Mouse (Mus musculus) midbrain, embryonic 14.5 days (tissue): ENCODE results near the gene Esrrb. TPM values are rescaled to one million over a fixed set of nuclear protein-coding genes. Genes with fewer than 3 reads are reported as not detected.
A peak's percentile ranks its signal among the peaks of the same experiment; 100 is the strongest.

ENCODE experiments used
- ATAC-seq: fragments of 200-750 bp; cut with Nextera tagmentation; 2 replicates; pipeline ENCODE4 v1.8.0; 2017; ENCODE audit warnings: moderate number of reproducible peaks, moderate library complexity; ENCODE audit not compliant: low FRiP score, low TSS enrichment
- DNase-seq: peaks from one replicate; pipeline ENCODE4 v3.0.0-alpha.2; 2015
- H3K27ac ChIP-seq: fragments of 300-500 bp; sonication (generic); replicated peaks from 2 replicates; pipeline ENCODE4 v1.5.1; 2014; ENCODE audit warnings: mild to moderate bottlenecking, low read depth, low read length, moderate library complexity
- H3K27me3 ChIP-seq: fragments of 300-500 bp; sonication (generic); 2 replicates; pipeline ENCODE4 v1.6.1; 2014; ENCODE audit warnings: low read length, control low read depth, mixed read lengths; ENCODE audit not compliant: control insufficient read depth, insufficient read depth
- H3K36me3 ChIP-seq: fragments of 300-500 bp; sonication (generic); 2 replicates; pipeline ENCODE4 v1.6.1; 2014; ENCODE audit warnings: low read length, control low read depth; ENCODE audit not compliant: control insufficient read depth, insufficient read depth
- H3K4me1 ChIP-seq: fragments of 300-500 bp; sonication (generic); 2 replicates; pipeline ENCODE4 v1.6.1; 2014; ENCODE audit warnings: mild to moderate bottlenecking, antibody characterized with exemption, low read length, control low read depth; ENCODE audit not compliant: control insufficient read depth, insufficient read depth
- H3K4me2 ChIP-seq: fragments of 300-500 bp; sonication (generic); 2 replicates; pipeline ENCODE4 v1.6.1; 2014; ENCODE audit warnings: mild to moderate bottlenecking, low read length, moderate library complexity
- H3K4me3 ChIP-seq: fragments of 300-500 bp; sonication (generic); replicated peaks from 2 replicates; pipeline ENCODE4 v1.5.1; 2014; ENCODE audit warnings: low read depth, low read length
- H3K9ac ChIP-seq: fragments of 300-500 bp; sonication (generic); replicated peaks from 2 replicates; pipeline ENCODE4 v1.6.1; 2014; ENCODE audit warnings: mild to moderate bottlenecking, low read length, moderate library complexity
- H3K9me3 ChIP-seq: fragments of 300-500 bp; sonication (generic); 2 replicates; pipeline ENCODE4 v1.6.1; 2016; ENCODE audit warnings: low read length, control low read depth, mixed read lengths; ENCODE audit not compliant: control insufficient read depth
- WGBS: fragments of 180-500 bp; shearing (Covaris S2); extraction: QIAGEN DNeasy Blood & Tissue Kit; methylation state at CpG from one replicate; pipeline ENCODE4 v1.1.7; 2014; 5-methylcytosine and 5-hydroxymethylcytosine counted together
- polyA plus RNA-seq: library from polyadenylated mRNA; unstranded; fragments of >200 nt; fragmentation: Nextera tagmentation; extraction: Ambion mirVana; gene quantifications from 2 replicates; pipeline ENCODE4 v1.2.1, GENCODE M21; 2014

Gene Esrrb
- polyA plus RNA-seq, 1 experiment from 2014 or later: 7.3 TPM

GRCm38 (mm10) chr12:86383803-86384202 lies 22.9 kb downstream of the Esrrb start:
- peak; percentile 75 for DNase-seq
- H3K4me1 ChIP-seq: peaks cover 29% of the 10 kb centered on the region
- WGBS: 2% methylated on average over 6 of the region's 6 CpGs

GRCm38 (mm10) chr12:86387671-86388270 lies 26.9 kb downstream of the Esrrb start:
- H3K4me3 ChIP-seq: no peak overlapping the region
- no peak for ATAC-seq
- H3K36me3 ChIP-seq: no peaks in the 10 kb centered on the region
- H3K27ac ChIP-seq: peak overlapping the region; percentile 55; the same call in 1 of the 2 replicates
- no peaks in the 10 kb centered on the region for H3K9me3 ChIP-seq
- H3K27me3 ChIP-seq: no peaks in the 10 kb centered on the region
- DNase-seq: peak; percentile 76
- H3K9ac ChIP-seq: no peak overlapping the region
- WGBS: 43% methylated on average over 10 of the region's 10 CpGs
- no peak overlapping the region for H3K4me2 ChIP-seq
- H3K4me1 ChIP-seq: peaks cover 15% of the 10 kb centered on the region

More at GRCm38 (mm10) chr12:86383803-86384202, 22.9 kb downstream of the Esrrb start:
- H3K36me3 ChIP-seq: no peaks in the 10 kb centered on the region
- H3K4me2 ChIP-seq: peak overlapping the region; percentile 25
- H3K9me3 ChIP-seq: no peaks in the 10 kb centered on the region
- H3K4me3 ChIP-seq: no peak overlapping the region
- peak; percentile 24; the same call in 1 of the 2 replicates for ATAC-seq
- no peak overlapping the region for H3K9ac ChIP-seq
- no peaks in the 10 kb centered on the region for H3K27me3 ChIP-seq
- no peak overlapping the region for H3K27ac ChIP-seq

- Histone ChIP-seq H3K4me3 (no peak overlapping the region), H3K27ac (no peak overlapping the region), H3K4me1 (peaks cover 4% of the 10 kb centered on the region; the same call in 1 of the 2 replicates), H3K9me3 (no peaks in the 10 kb centered on the region), H3K9ac (no peak overlapping the region), H3K36me3 (no peaks in the 10 kb centered on the region), H3K4me2 (no peak overlapping the region), H3K27me3 (no peaks in the 10 kb centered on the region)
- DNase-seq (no peak), ATAC-seq (no peak)
- WGBS: 94% methylated on average over 12 of the region's 12 CpGs
Measured at GRCm38 (mm10) chr12:86394773-86395172, 33.9 kb downstream of the Esrrb start.

GRCm38 (mm10) chr12:86395326-86395725 lies 34.4 kb downstream of the Esrrb start:
- Histone ChIP-seq H3K4me2 (no peak overlapping the region), H3K4me1 (peaks cover 4% of the 10 kb centered on the region; the same call in 1 of the 2 replicates), H3K9me3 (no peaks in the 10 kb centered on the region), H3K27ac (no peak overlapping the region), H3K36me3 (no peaks in the 10 kb centered on the region), H3K27me3 (no peaks in the 10 kb centered on the region), H3K4me3 (no peak overlapping the region), H3K9ac (no peak overlapping the region)
- 69% methylated on average over 7 of the region's 7 CpGs for WGBS
- ATAC-seq (no peak), DNase-seq (no peak)

GRCm38 (mm10) chr12:86398762-86399161 lies 37.8 kb downstream of the Esrrb start:
- Histone ChIP-seq H3K9ac (no peak overlapping the region), H3K4me2 (no peak overlapping the region), H3K4me1 (peaks cover 4% of the 10 kb centered on the region; the same call in 1 of the 2 replicates), H3K27ac (no peak overlapping the region), H3K27me3 (peaks cover 8% of the 10 kb centered on the region), H3K4me3 (no peak overlapping the region), H3K9me3 (no peaks in the 10 kb centered on the region), H3K36me3 (no peaks in the 10 kb centered on the region)
- ATAC-seq: no peak
- WGBS: 22% methylated on average over 8 of the region's 8 CpGs
- DNase-seq: no peak

- 7% methylated on average over 21 of the region's 21 CpGs for WGBS
- peak; percentile 93 for DNase-seq
- Histone ChIP-seq H3K4me3 (no peak overlapping the region), H3K4me2 (peak overlapping the region; percentile 33), H3K4me1 (peaks cover 4% of the 10 kb centered on the region; the same call in 1 of the 2 replicates), H3K9me3 (no peaks in the 10 kb centered on the region), H3K27ac (no peak overlapping the region), H3K9ac (no peak overlapping the region), H3K36me3 (no peaks in the 10 kb centered on the region), H3K27me3 (peaks cover 10% of the 10 kb centered on the region)
- peak; percentile 70 for ATAC-seq
Measured at GRCm38 (mm10) chr12:86402718-86403117, 41.8 kb downstream of the Esrrb start.

GRCm38 (mm10) chr12:86421490-86421904 lies 60.6 kb downstream of the Esrrb start:
- WGBS: under 1% methylated on average over 37 of the region's 37 CpGs
- Histone ChIP-seq H3K4me1 (peaks cover 6% of the 10 kb centered on the region; the same call in 1 of the 2 replicates), H3K4me3 (peak overlapping the region; percentile 49), H3K9me3 (no peaks in the 10 kb centered on the region), H3K4me2 (peak overlapping the region; percentile 82), H3K27ac (no peak overlapping the region), H3K36me3 (no peaks in the 10 kb centered on the region), H3K27me3 (peaks cover 39% of the 10 kb centered on the region), H3K9ac (peak overlapping the region; percentile 43)
- DNase-seq (peak; percentile 77), ATAC-seq (peak; percentile 68)

- H3K9ac ChIP-seq: peak overlapping the region; percentile 43; the same call in 1 of the 2 replicates
- ATAC-seq (no peak), DNase-seq (no peak)
- peak overlapping the region; percentile 82 for H3K4me2 ChIP-seq
- H3K4me3 ChIP-seq: peak overlapping the region; percentile 49
- 1% methylated on average over 59 of the region's 59 CpGs for WGBS
- H3K27ac ChIP-seq: peak overlapping the region; percentile 20; the same call in 1 of the 2 replicates
- no peaks in the 10 kb centered on the region for H3K36me3 ChIP-seq
- H3K9me3 ChIP-seq: no peaks in the 10 kb centered on the region
- peaks cover 6% of the 10 kb centered on the region; the same call in 1 of the 2 replicates for H3K4me1 ChIP-seq
- H3K27me3 ChIP-seq: peaks cover 39% of the 10 kb centered on the region
Measured at GRCm38 (mm10) chr12:86422166-86422910, 61.4 kb downstream of the Esrrb start.
